Mouse (Mus musculus): ENCODE data around the gene Kcnmb2. TPM values are rescaled to one million over a fixed set of nuclear protein-coding genes. Genes with fewer than 3 reads are reported as not detected.

Kcnmb2 gene
- polyA plus RNA-seq, 1 experiment: not detected

GRCm38 (mm10) chr3:32011566-32011965 lies 109.3 kb downstream of the Kcnmb2 start:
- Histone ChIP-seq H3K36me3 (ENCODE audit: control insufficient read depth, insufficient read depth) (no peaks in the 10 kb centered on the region), H3K4me2 (ENCODE audit: low read depth) (no peak overlapping the region), H3K4me3 (no peak overlapping the region), H3K79me2 (ENCODE audit: control insufficient read depth, insufficient read depth) (no peaks in the 10 kb centered on the region), H3K27me3 (ENCODE audit: control insufficient read depth, insufficient read depth, insufficient read length) (no peaks in the 10 kb centered on the region), H3ac (ENCODE audit: control insufficient read depth, insufficient read length) (no peak overlapping the region)
- TF ChIP-seq USF1 (IDR thresholded peaks at IDR 0.05; ENCODE audit: low read depth): no peak

GRCm38 (mm10) chr3:32012205-32012931 lies 110.1 kb downstream of the Kcnmb2 start:
- H3K79me2 ChIP-seq (ENCODE audit: control insufficient read depth, insufficient read depth): no peaks in the 10 kb centered on the region

GRCm38 (mm10) chr3:32020981-32021380 lies 118.7 kb downstream of the Kcnmb2 start:
- H3K36me3 ChIP-seq (ENCODE audit: control insufficient read depth, insufficient read depth): no peaks in the 10 kb centered on the region
- H3K79me2 ChIP-seq (ENCODE audit: control insufficient read depth, insufficient read depth): no peaks in the 10 kb centered on the region
- no peak overlapping the region for H3K4me2 ChIP-seq (ENCODE audit: low read depth)
- H3K4me3 ChIP-seq: no peak overlapping the region
- no peak overlapping the region for H3ac ChIP-seq (ENCODE audit: control insufficient read depth, insufficient read length)
- no peaks in the 10 kb centered on the region for H3K27me3 ChIP-seq (ENCODE audit: control insufficient read depth, insufficient read depth, insufficient read length)
- TF ChIP-seq REST (IDR thresholded peaks at IDR 0.05; ENCODE audit: insufficient read depth, insufficient read length) (no peak), TCF12 (IDR thresholded peaks at IDR 0.05; ENCODE audit: insufficient read depth, poor library complexity, severe bottlenecking) (no peak), MYOD1 (IDR thresholded peaks at IDR 0.05; ENCODE audit: control insufficient read depth in 1 of 3, insufficient read length in 2 of 3, low read depth in 2 of 3) (no peak), POLR2AphosphoS2 (IDR thresholded peaks at IDR 0.05; ENCODE audit: insufficient read length, low read depth) (no peak), POLR2A (IDR thresholded peaks at IDR 0.05; ENCODE audit: insufficient read length, low read depth) (no peak), MYOG (IDR thresholded peaks at IDR 0.05; ENCODE audit: control insufficient read depth in 1 of 3, insufficient read depth in 1 of 3, insufficient read length in 2 of 3, low read depth in 2 of 3) (no peak)

More at GRCm38 (mm10) chr3:32012205-32012931, 110.1 kb downstream of the Kcnmb2 start:
- Histone ChIP-seq H3K4me3 (no peak overlapping the region), H3K36me3 (ENCODE audit: control insufficient read depth, insufficient read depth) (no peaks in the 10 kb centered on the region), H3K27me3 (ENCODE audit: control insufficient read depth, insufficient read depth, insufficient read length) (no peaks in the 10 kb centered on the region), H3ac (ENCODE audit: control insufficient read depth, insufficient read length) (no peak overlapping the region), H3K4me2 (ENCODE audit: low read depth) (no peak overlapping the region)
- TF ChIP-seq SRF (IDR thresholded peaks at IDR 0.05; ENCODE audit: control insufficient read depth, insufficient read length, low read depth) (no peak), MYOD1 (IDR thresholded peaks at IDR 0.05; ENCODE audit: control insufficient read depth in 1 of 3, insufficient read length in 2 of 3, low read depth in 2 of 3) (no peak), MYOG (IDR thresholded peaks at IDR 0.05; ENCODE audit: control insufficient read depth in 1 of 3, insufficient read depth in 1 of 3, insufficient read length in 2 of 3, low read depth in 2 of 3) (no peak), TCF3 (IDR thresholded peaks at IDR 0.05; ENCODE audit: insufficient read length, low read depth) (no peak), CEBPB (IDR thresholded peaks at IDR 0.05; ENCODE audit: insufficient read depth, poor library complexity, severe bottlenecking) (no peak), REST (IDR thresholded peaks at IDR 0.05; ENCODE audit: insufficient read depth, insufficient read length) (no peak), TCF12 (IDR thresholded peaks at IDR 0.05; ENCODE audit: insufficient read depth, poor library complexity, severe bottlenecking) (no peak), USF1 (IDR thresholded peaks at IDR 0.05; ENCODE audit: low read depth) (no peak), POLR2A (IDR thresholded peaks at IDR 0.05; ENCODE audit: insufficient read length, low read depth) (no peak), E2F4 (IDR thresholded peaks at IDR 0.05; ENCODE audit: insufficient read depth) (no peak), POLR2AphosphoS2 (IDR thresholded peaks at IDR 0.05; ENCODE audit: insufficient read length, low read depth) (no peak), MAX (IDR thresholded peaks at IDR 0.05; ENCODE audit: low read depth) (no peak)

- Histone ChIP-seq H3K79me2 (ENCODE audit: control insufficient read depth, insufficient read depth) (no peaks in the 10 kb centered on the region), H3K4me3 (no peak overlapping the region), H3K4me2 (ENCODE audit: low read depth) (no peak overlapping the region), H3K27me3 (ENCODE audit: control insufficient read depth, insufficient read depth, insufficient read length) (no peaks in the 10 kb centered on the region), H3K36me3 (ENCODE audit: control insufficient read depth, insufficient read depth) (no peaks in the 10 kb centered on the region), H3ac (ENCODE audit: control insufficient read depth, insufficient read length) (no peak overlapping the region)
- TF ChIP-seq MYOD1 (IDR thresholded peaks at IDR 0.05; ENCODE audit: control insufficient read depth in 1 of 3, insufficient read length in 2 of 3, low read depth in 2 of 3) (no peak), CEBPB (IDR thresholded peaks at IDR 0.05; ENCODE audit: insufficient read depth, poor library complexity, severe bottlenecking) (no peak), REST (IDR thresholded peaks at IDR 0.05; ENCODE audit: insufficient read depth, insufficient read length) (no peak), TCF12 (IDR thresholded peaks at IDR 0.05; ENCODE audit: insufficient read depth, poor library complexity, severe bottlenecking) (no peak), E2F4 (IDR thresholded peaks at IDR 0.05; ENCODE audit: insufficient read depth) (no peak), POLR2AphosphoS2 (IDR thresholded peaks at IDR 0.05; ENCODE audit: insufficient read length, low read depth) (no peak), POLR2A (IDR thresholded peaks at IDR 0.05; ENCODE audit: insufficient read length, low read depth) (no peak), TCF3 (IDR thresholded peaks at IDR 0.05; ENCODE audit: insufficient read length, low read depth) (no peak), SRF (IDR thresholded peaks at IDR 0.05; ENCODE audit: control insufficient read depth, insufficient read length, low read depth) (no peak), USF1 (IDR thresholded peaks at IDR 0.05; ENCODE audit: low read depth) (no peak), MYOG (IDR thresholded peaks at IDR 0.05; ENCODE audit: control insufficient read depth in 1 of 3, insufficient read depth in 1 of 3, insufficient read length in 2 of 3, low read depth in 2 of 3) (no peak), MAX (IDR thresholded peaks at IDR 0.05; ENCODE audit: low read depth) (no peak)
Measured at GRCm38 (mm10) chr3:32029375-32030050, 127.2 kb downstream of the Kcnmb2 start.

- H3K4me3 ChIP-seq: no peak overlapping the region
- no peaks in the 10 kb centered on the region for H3K36me3 ChIP-seq (ENCODE audit: control insufficient read depth, insufficient read depth)
- H3K79me2 ChIP-seq (ENCODE audit: control insufficient read depth, insufficient read depth): no peaks in the 10 kb centered on the region
- TF ChIP-seq REST (IDR thresholded peaks at IDR 0.05; ENCODE audit: insufficient read depth, insufficient read length): no peak
- no peak for TF ChIP-seq TCF3 (IDR thresholded peaks at IDR 0.05; ENCODE audit: insufficient read length, low read depth)
- no peak for TF ChIP-seq CEBPB (IDR thresholded peaks at IDR 0.05; ENCODE audit: insufficient read depth, poor library complexity, severe bottlenecking)
- TF ChIP-seq SRF (IDR thresholded peaks at IDR 0.05; ENCODE audit: control insufficient read depth, insufficient read length, low read depth): no peak
- no peak for TF ChIP-seq MAX (IDR thresholded peaks at IDR 0.05; ENCODE audit: low read depth)
- TF ChIP-seq TCF12 (IDR thresholded peaks at IDR 0.05; ENCODE audit: insufficient read depth, poor library complexity, severe bottlenecking): no peak
- no peak for TF ChIP-seq POLR2AphosphoS2 (IDR thresholded peaks at IDR 0.05; ENCODE audit: insufficient read length, low read depth)
- no peak for TF ChIP-seq POLR2A (IDR thresholded peaks at IDR 0.05; ENCODE audit: insufficient read length, low read depth)
- TF ChIP-seq MYOG (IDR thresholded peaks at IDR 0.05; ENCODE audit: control insufficient read depth in 1 of 3, insufficient read depth in 1 of 3, insufficient read length in 2 of 3, low read depth in 2 of 3): no peak
- no peak for TF ChIP-seq MYOD1 (IDR thresholded peaks at IDR 0.05; ENCODE audit: control insufficient read depth in 1 of 3, insufficient read length in 2 of 3, low read depth in 2 of 3)
- no peak overlapping the region for H3K4me2 ChIP-seq (ENCODE audit: low read depth)
- H3K27me3 ChIP-seq (ENCODE audit: control insufficient read depth, insufficient read depth, insufficient read length): no peaks in the 10 kb centered on the region
- no peak overlapping the region for H3ac ChIP-seq (ENCODE audit: control insufficient read depth, insufficient read length)
Measured at GRCm38 (mm10) chr3:32032381-32032780, 130.1 kb downstream of the Kcnmb2 start.
